Mouse (Mus musculus) bone marrow macrophage, adult 2 months (primary cell): ENCODE measurements around the gene Ptprf. TPM values are rescaled to one million over a fixed set of nuclear protein-coding genes. Genes with fewer than 3 reads are reported as not detected.
A peak's percentile ranks its signal among the peaks of the same experiment; 100 is the strongest.

Source experiments
- H3K27ac ChIP-seq: 2 replicates; pipeline ENCODE4 v1.5.1; 2012; ENCODE audit warnings: low read depth, low read length; ENCODE audit not compliant: insufficient read depth
- H3K4me1 ChIP-seq: 2 replicates; pipeline ENCODE4 v1.6.1; 2012; ENCODE audit warnings: low read length; ENCODE audit not compliant: control insufficient read depth, insufficient read depth
- H3K4me3 ChIP-seq: 2 replicates; pipeline ENCODE4 v1.5.1; 2012; ENCODE audit warnings: mild to moderate bottlenecking, low read length, moderate library complexity; ENCODE audit not compliant: insufficient read depth
- CTCF ChIP-seq: IDR thresholded peaks from 2 replicates; pipeline ENCODE4 v1.5.1; 2012; ENCODE audit warnings: low read depth, mild to moderate bottlenecking, low read length, moderate library complexity
- POLR2A ChIP-seq: IDR thresholded peaks from 2 replicates; pipeline ENCODE4 v1.6.1; 2012; ENCODE audit warnings: mild to moderate bottlenecking, low read depth, low read length, borderline replicate concordance
- polyA plus RNA-seq: library from polyadenylated mRNA; stranded (reverse); fragments of >200 nt; gene quantifications from 2 replicates; pipeline ENCODE4 v1.2.4, GENCODE M21; 2012; ENCODE audit not compliant: missing spikeins, insufficient read depth, insufficient read length

Gene Ptprf
- polyA plus RNA-seq, 1 experiment = 0.25 TPM

DNA sequence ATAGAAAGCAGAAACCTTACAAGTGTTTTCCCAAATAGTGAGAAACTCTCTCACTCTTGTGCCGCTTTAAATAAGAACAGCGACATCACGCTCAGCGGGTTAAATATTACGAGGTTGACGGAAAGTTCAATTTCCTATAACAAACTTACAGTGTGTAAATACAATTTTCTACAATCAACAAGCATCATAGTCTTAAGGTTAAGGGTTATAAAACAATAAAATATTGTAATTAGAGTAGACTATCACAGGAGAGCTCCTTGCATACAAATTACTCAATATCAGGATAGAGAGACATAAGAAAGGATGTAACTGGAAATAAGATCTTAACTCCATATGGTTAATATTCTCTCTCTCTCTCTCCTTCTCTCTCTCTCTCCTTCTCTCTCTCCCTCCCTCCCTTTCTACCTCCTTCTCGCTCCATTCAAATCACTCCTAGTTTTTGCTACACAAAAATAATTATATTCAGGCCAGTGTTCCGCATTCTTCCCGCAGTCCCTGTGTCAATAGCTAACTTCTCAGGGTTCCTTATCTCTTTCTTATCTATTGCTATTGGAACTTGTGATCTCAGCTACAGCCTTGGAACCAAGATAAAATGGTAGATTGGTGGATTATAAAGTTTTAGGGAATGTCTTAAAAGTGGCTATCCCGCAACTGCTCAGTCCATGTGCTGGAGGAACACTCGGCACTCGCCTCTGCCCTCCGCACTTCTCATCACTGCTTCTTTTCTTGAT lies 16.5 kb upstream of the Ptprf start:
- H3K27ac ChIP-seq = no peak overlapping the region
- TF ChIP-seq CTCF (no peak), POLR2A (no peak)
- no peak overlapping the region for H3K4me3 ChIP-seq
- H3K4me1 ChIP-seq = no peaks in the 10 kb centered on the region

- Histone ChIP-seq H3K4me1 (no peaks in the 10 kb centered on the region), H3K27ac (no peak overlapping the region), H3K4me3 (no peak overlapping the region)
- TF ChIP-seq POLR2A = no peak
Observed at GRCm38 (mm10) chr4:118306113-118306696, 15.0 kb upstream of the Ptprf start.

DNA sequence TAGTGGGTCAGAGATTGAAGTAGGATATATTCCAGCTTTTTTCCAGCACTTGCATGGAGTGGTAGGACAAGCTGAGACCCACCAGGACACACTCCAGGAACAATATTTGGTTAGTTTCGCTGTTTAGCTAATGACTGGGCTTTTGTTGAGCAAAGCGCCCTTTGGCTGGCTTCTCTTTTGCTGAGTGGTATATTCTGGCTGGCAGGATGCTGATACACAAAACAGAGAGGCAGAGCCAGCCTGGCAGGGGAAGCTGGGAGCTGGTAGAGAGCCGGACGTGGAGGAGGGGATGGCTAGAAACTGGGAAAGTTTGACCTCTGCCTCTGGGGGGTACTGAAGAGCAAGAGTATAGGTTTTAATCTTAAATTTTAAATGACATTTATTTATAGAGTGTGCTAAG lies 13.8 kb upstream of the Ptprf start:
- Histone ChIP-seq H3K4me3 (no peak overlapping the region), H3K4me1 (no peaks in the 10 kb centered on the region), H3K27ac (no peak overlapping the region)
- no peak for TF ChIP-seq CTCF
- no peak for TF ChIP-seq POLR2A

- no peak for TF ChIP-seq POLR2A
- no peak for TF ChIP-seq CTCF
- H3K27ac ChIP-seq = no peak overlapping the region
- H3K4me3 ChIP-seq = no peak overlapping the region
- H3K4me1 ChIP-seq = peaks cover 10% of the 10 kb centered on the region
Observed at GRCm38 (mm10) chr4:118297844-118298243, 6.6 kb upstream of the Ptprf start.

DNA sequence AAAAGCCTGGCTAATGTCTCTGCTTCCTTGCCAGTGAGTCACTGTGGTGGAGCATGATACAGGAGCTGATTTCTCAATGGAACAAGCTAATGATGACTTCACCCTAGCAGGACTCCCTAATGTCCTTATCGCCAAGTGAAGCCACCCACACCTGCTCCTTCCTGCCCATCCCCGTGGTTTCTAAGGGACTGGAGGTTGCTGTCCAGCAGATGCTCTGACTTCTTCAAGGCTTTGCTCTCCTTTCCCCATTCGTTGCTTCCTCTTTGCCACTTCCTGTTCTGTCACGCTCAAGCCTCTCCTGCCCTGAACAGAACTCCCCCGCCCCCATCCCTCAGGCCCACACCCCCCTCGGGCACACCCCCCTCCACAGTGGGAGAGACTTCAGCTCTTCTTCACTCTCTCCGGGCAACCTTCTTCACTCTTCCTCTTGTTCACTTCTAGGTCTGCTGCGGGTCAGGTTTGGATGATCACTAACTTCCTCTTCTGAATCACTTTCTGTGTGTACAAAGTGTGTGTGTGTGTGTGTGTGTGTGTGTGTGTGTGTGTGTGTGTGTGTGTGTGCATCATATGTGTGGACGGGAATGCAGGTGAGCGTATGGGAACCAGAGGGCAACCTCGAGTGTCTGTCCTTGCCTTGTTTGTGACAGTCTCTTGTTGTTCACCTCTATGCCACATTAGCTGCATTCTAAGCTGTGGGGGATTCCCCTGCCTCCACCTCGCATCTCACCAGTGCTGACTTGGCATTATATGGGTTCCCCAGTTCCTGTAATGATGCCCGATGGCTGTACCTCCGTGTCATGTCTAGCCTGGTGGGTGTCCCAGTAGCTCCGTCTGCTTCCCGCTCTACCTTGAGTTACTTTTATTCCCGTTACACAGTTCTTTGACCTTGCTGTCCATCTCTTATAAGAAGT lies 4.7 kb upstream of the Ptprf start:
- TF ChIP-seq POLR2A (no peak), CTCF (no peak)
- Histone ChIP-seq H3K4me1 (peaks cover 10% of the 10 kb centered on the region), H3K4me3 (no peak overlapping the region), H3K27ac (no peak overlapping the region)

DNA sequence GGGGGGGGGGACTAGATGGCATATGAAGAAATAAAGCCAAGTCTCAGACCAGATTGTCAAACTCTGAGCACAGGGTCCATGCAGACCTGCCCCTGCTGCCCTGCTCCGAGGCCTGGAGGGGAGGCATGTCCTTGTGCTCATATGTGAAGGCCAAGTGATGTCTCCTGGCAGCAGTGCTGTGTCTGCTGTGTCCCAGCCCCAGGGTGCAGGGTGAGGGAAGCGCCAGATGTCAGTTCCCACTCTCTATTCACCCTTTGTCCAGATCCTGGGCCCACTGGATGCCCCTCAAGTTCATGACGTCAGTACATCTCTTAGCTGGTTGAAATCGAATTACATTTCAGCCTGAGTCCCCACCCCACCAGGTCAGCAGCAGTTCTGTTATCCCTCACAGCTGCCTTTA lies 3.6 kb upstream of the Ptprf start:
- H3K27ac ChIP-seq = no peak overlapping the region
- TF ChIP-seq POLR2A (no peak), CTCF (no peak)
- H3K4me3 ChIP-seq = no peak overlapping the region
- peaks cover 10% of the 10 kb centered on the region for H3K4me1 ChIP-seq

DNA sequence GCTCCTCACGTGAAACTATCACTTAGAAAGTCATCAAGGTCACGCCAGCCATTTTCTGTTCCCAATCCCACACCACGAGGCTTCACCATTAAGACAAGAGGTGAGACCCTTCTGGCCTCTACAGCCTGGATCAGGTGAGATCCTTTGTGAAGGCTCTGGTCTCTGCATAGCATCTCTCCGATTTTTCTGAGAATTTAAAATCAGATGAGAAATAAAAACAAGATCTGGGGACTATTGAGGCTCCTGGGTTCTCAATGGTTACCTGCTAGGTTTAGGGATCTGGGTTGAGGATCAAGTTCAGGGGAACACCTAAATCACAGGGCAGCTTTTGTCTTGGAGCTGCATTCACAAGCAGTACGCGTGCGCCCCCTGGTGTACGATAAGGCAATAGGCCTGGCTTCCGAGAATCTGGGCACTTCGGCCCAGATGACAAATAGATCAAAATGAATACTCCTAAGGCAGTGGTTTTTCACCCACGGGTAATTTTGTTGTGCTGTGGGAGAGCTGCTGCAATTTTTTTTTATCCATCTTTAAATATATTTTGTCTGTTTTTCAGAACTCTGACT lies 1.6 kb upstream of the Ptprf start:
- H3K4me3 ChIP-seq = no peak overlapping the region
- peaks cover 10% of the 10 kb centered on the region for H3K4me1 ChIP-seq
- TF ChIP-seq CTCF = peak; percentile 90
- no peak for TF ChIP-seq POLR2A
- no peak overlapping the region for H3K27ac ChIP-seq

- TF ChIP-seq CTCF = no peak
- no peak for TF ChIP-seq POLR2A
Observed at GRCm38 (mm10) chr4:118290416-118291030, 682 bp downstream of the Ptprf start.

GRCm38 (mm10) chr4:118289960-118290415 lies 1.2 kb downstream of the Ptprf start:
- no peak overlapping the region for H3K27ac ChIP-seq
- H3K4me1 ChIP-seq = peaks cover 2% of the 10 kb centered on the region; the same call in 1 of the 2 replicates
- H3K4me3 ChIP-seq = no peak overlapping the region
- TF ChIP-seq CTCF (no peak), POLR2A (no peak)

More at GRCm38 (mm10) chr4:118290416-118291030, 682 bp downstream of the Ptprf start:
- no peak overlapping the region for H3K27ac ChIP-seq
- peak overlapping the region; percentile 13; the same call in 1 of the 2 replicates for H3K4me3 ChIP-seq
- H3K4me1 ChIP-seq = peaks cover 7% of the 10 kb centered on the region
